Mouse (Mus musculus) heart, postnatal 0 days (tissue): Measurements from ENCODE around the gene Stag1.

Source experiments
- CTCF ChIP-seq: IDR thresholded peaks from 2 replicates; pipeline ENCODE4 v1.5.1; 2016; ENCODE audit warnings: antibody characterized with exemption, control low read depth, low read depth
- EP300 ChIP-seq: IDR thresholded peaks from 2 replicates; pipeline ENCODE4 v1.6.1; 2016; ENCODE audit warnings: antibody characterized with exemption, low read depth

DNA sequence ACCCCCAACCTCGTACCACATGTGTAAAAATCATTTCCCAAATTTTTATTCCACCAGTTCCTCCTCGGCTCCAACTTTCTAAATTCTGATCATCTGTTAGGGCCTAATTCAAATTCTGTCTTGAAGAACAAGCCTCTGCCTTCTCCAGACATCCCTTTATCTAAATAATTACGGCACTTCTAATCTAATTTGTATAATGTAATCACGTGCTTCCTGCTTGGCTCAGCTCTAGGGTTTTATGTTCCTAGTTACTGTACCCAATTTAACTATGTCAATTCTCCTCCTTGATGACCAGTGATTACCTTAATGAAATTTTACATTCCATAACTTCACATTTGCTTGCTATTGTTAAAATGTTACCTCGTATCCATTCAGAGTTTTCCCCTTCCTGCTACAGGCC is 41.9 kb upstream of the Stag1 start:
- TF ChIP-seq CTCF (no peak), EP300 (no peak)
